Mouse (Mus musculus): ENCODE results near the gene Sorcs2.

- TF ChIP-seq CTCF (IDR thresholded peaks at IDR 0.05; ENCODE audit: control insufficient read depth, insufficient read depth, low read length) (no peak), POLR2A (IDR thresholded peaks at IDR 0.05; ENCODE audit: borderline replicate concordance, control insufficient read depth, low read depth, low read length) (no peak)
Measured at GRCm38 (mm10) chr5:36292321-36292720, 105.6 kb downstream of the Sorcs2 start.
